Mouse (Mus musculus) gastrocnemius, adult 2 months (tissue): ENCODE measurements at regions not wholly inside any gene's neighbourhood (a gene's known extent, or its start where the extent isn't known, plus 50 kb on each side); places are given as distances from the start of the nearest gene placed in this dataset.

Experiments used
- DNase-seq: peaks from one replicate; pipeline ENCODE4 v3.0.0; 2022
- H3K27ac ChIP-seq: fragments of 200-600 bp; 2 replicates; pipeline ENCODE4 v1.8.1; 2022; ENCODE audit warnings: mild to moderate bottlenecking
- H3K4me3 ChIP-seq: fragments of 200-600 bp; 2 replicates; pipeline ENCODE4 v1.8.1; 2022; ENCODE audit warnings: mild to moderate bottlenecking, moderate library complexity
- CTCF ChIP-seq: fragments of 200-600 bp; IDR thresholded peaks from 2 replicates; pipeline ENCODE4 v1.8.1; 2022; ENCODE audit warnings: antibody characterized with exemption, mild to moderate bottlenecking, moderate library complexity
- intact Hi-C: fragments of 180-260 bp; cut with DNase I; formaldehyde crosslinking; loops from one replicate; pipeline ENCODE4 v1.15.1; 2025

GRCm38 (mm10) chr7:90030486-90031250, 49.9 kb upstream of the Eed start:
- peak overlapping the region; percentile 60 for H3K4me3 ChIP-seq
- TF ChIP-seq CTCF: no peak
- intact Hi-C loops: loop anchor here (1.0 kb wide), 1 partner anchor 100 kb away; the partner anchor contains the start of gene Picalm
- peak overlapping the region; percentile 95 for H3K27ac ChIP-seq
- DNase-seq: no peak

- intact Hi-C loops: no loop called here
These were observed 52.3 kb upstream of the Eed start for GRCm38 (mm10) chr7:90033086-90033485.

GRCm38 (mm10) chr7:90033640-90034312, 53.0 kb upstream of the Eed start:
- peak overlapping the region; percentile 65 for H3K27ac ChIP-seq
- intact Hi-C loops: no loop called here
- TF ChIP-seq CTCF: no peak
- no peak overlapping the region for H3K4me3 ChIP-seq
- peak; percentile 39 for DNase-seq

More at GRCm38 (mm10) chr7:90033086-90033485, 52.3 kb upstream of the Eed start:
- TF ChIP-seq CTCF: no peak
- Histone ChIP-seq H3K4me3 (no peak overlapping the region), H3K27ac (peak overlapping the region; percentile 65)
- no peak for DNase-seq

GRCm38 (mm10) chr7:90034498-90034897, 53.7 kb upstream of the Eed start:
- Histone ChIP-seq H3K4me3 (no peak overlapping the region), H3K27ac (peak overlapping the region; percentile 65)
- no peak for DNase-seq
- intact Hi-C loops: no loop called here
- no peak for TF ChIP-seq CTCF

GRCm38 (mm10) chr7:90035396-90035795, 54.6 kb upstream of the Eed start:
- intact Hi-C loops: no loop called here
- no peak for TF ChIP-seq CTCF
- DNase-seq: no peak
- no peak overlapping the region for H3K27ac ChIP-seq
- no peak overlapping the region for H3K4me3 ChIP-seq

- intact Hi-C loops: no loop called here
- Histone ChIP-seq H3K27ac (peak overlapping the region; percentile 71), H3K4me3 (no peak overlapping the region)
- no peak for TF ChIP-seq CTCF
- DNase-seq: no peak
These were observed 57.0 kb upstream of the Eed start for GRCm38 (mm10) chr7:90037736-90038135.

GRCm38 (mm10) chr7:90039504-90039903, 58.7 kb upstream of the Eed start:
- no peak for TF ChIP-seq CTCF
- no peak for DNase-seq
- Histone ChIP-seq H3K4me3 (no peak overlapping the region), H3K27ac (peak overlapping the region; percentile 86)
- intact Hi-C loops: no loop called here

GRCm38 (mm10) chr7:90040581-90041340, 60.0 kb upstream of the Eed start:
- intact Hi-C loops: no loop called here
- H3K4me3 ChIP-seq: no peak overlapping the region
- no peak for TF ChIP-seq CTCF

GRCm38 (mm10) chr7:90041565-90042024, 60.8 kb upstream of the Eed start:
- TF ChIP-seq CTCF: no peak
- intact Hi-C loops: no loop called here

More at GRCm38 (mm10) chr7:90040581-90041340, 60.0 kb upstream of the Eed start:
- H3K27ac ChIP-seq: peak overlapping the region; percentile 86
- peak; percentile 90 for DNase-seq

GRCm38 (mm10) chr7:90042364-90042763, 61.6 kb upstream of the Eed start:
- H3K4me3 ChIP-seq: no peak overlapping the region

More at GRCm38 (mm10) chr7:90041565-90042024, 60.8 kb upstream of the Eed start:
- H3K4me3 ChIP-seq: no peak overlapping the region
- peak overlapping the region; percentile 86 for H3K27ac ChIP-seq
- DNase-seq: peak; percentile 29

GRCm38 (mm10) chr7:90043526-90043925, 62.7 kb upstream of the Eed start:
- no peak for TF ChIP-seq CTCF
- intact Hi-C loops: no loop called here

More at GRCm38 (mm10) chr7:90042364-90042763, 61.6 kb upstream of the Eed start:
- DNase-seq: peak; percentile 33
- peak overlapping the region; percentile 86 for H3K27ac ChIP-seq
- TF ChIP-seq CTCF: no peak
- intact Hi-C loops: no loop called here

GRCm38 (mm10) chr7:90044100-90044698, 63.4 kb upstream of the Eed start:
- Histone ChIP-seq H3K4me3 (no peak overlapping the region), H3K27ac (peak overlapping the region; percentile 86; the same call in 1 of the 2 replicates)
- no peak for TF ChIP-seq CTCF
- intact Hi-C loops: no loop called here
- DNase-seq: no peak

More at GRCm38 (mm10) chr7:90043526-90043925, 62.7 kb upstream of the Eed start:
- DNase-seq: no peak
- H3K27ac ChIP-seq: peak overlapping the region; percentile 86
- no peak overlapping the region for H3K4me3 ChIP-seq
